Mouse (Mus musculus) liver, adult (tissue): ENCODE results near the gene Bloc1s4.

Experiments
- GATA4 ChIP-seq: IDR thresholded peaks from 2 replicates; pipeline ENCODE4 v1.6.1; 2014; ENCODE audit warnings: mild to moderate bottlenecking, low read length; ENCODE audit not compliant: insufficient replicate concordance

Gene Bloc1s4

GRCm38 (mm10) chr5:36711863-36712262, 36.6 kb downstream of the Bloc1s4 start:
- TF ChIP-seq GATA4: no peak

- TF ChIP-seq GATA4: no peak
Observed at GRCm38 (mm10) chr5:36705792-36706191, 42.7 kb downstream of the Bloc1s4 start.

GRCm38 (mm10) chr5:36705390-36705789, 43.1 kb downstream of the Bloc1s4 start:
- no peak for TF ChIP-seq GATA4

- no peak for TF ChIP-seq GATA4
Observed at GRCm38 (mm10) chr5:36704684-36705083, 43.8 kb downstream of the Bloc1s4 start.

- peak; percentile 54; the same call in 1 of the 2 replicates for TF ChIP-seq GATA4
Observed at GRCm38 (mm10) chr5:36700939-36701620, 47.4 kb downstream of the Bloc1s4 start.

GRCm38 (mm10) chr5:36698689-36699088, 49.8 kb downstream of the Bloc1s4 start:
- no peak for TF ChIP-seq GATA4

GRCm38 (mm10) chr5:36698067-36698670, 50.3 kb downstream of the Bloc1s4 start:
- no peak for TF ChIP-seq GATA4
